Mouse (Mus musculus): Measurements from ENCODE around the gene Stxbp2.
"Not testable (repeated sequence)": the region's sequence is repeated elsewhere in the genome, so short reads cannot be mapped to it uniquely, and the experiment has no call there.

Stxbp2 gene

GRCm38 (mm10) chr8:3630647-3631477 lies at the start of gene Stxbp2:
TSS of gene Stxbp2 (plus strand) at chr8:3630955.
- in situ Hi-C loops (cut with MboI, MseI), result loop anchor here (5.0 kb wide), 1 partner anchor 1046 kb away; no protein-coding TSS in a partner anchor

GRCm38 (mm10) chr8:3581961-3582360 lies 48.8 kb upstream of the Stxbp2 start:
- in situ Hi-C loops (cut with MboI, MseI), result not testable (repeated sequence)

- in situ Hi-C loops (cut with MboI, MseI), result no loop called here
Measured at GRCm38 (mm10) chr8:3586452-3586851, 44.3 kb upstream of the Stxbp2 start.

GRCm38 (mm10) chr8:3586993-3587390 lies 43.8 kb upstream of the Stxbp2 start, which contains the start of gene Camsap3:
TSS of gene Camsap3 (plus strand) at chr8:3587293.
- in situ Hi-C loops (cut with MboI, MseI), result no loop called here

GRCm38 (mm10) chr8:3587391-3588257 lies 43.1 kb upstream of the Stxbp2 start:
- in situ Hi-C loops (cut with MboI, MseI), result no loop called here

- in situ Hi-C loops (cut with MboI, MseI), result no loop called here
Measured at GRCm38 (mm10) chr8:3588258-3588633, 42.5 kb upstream of the Stxbp2 start.

- in situ Hi-C loops (cut with MboI, MseI), result no loop called here
Measured at GRCm38 (mm10) chr8:3593470-3593869, 37.3 kb upstream of the Stxbp2 start.

GRCm38 (mm10) chr8:3594466-3594865 lies 36.3 kb upstream of the Stxbp2 start:
- in situ Hi-C loops (cut with MboI, MseI), result no loop called here

GRCm38 (mm10) chr8:3598054-3598453 lies 32.7 kb upstream of the Stxbp2 start:
- in situ Hi-C loops (cut with MboI, MseI), result no loop called here

GRCm38 (mm10) chr8:3599219-3599618 lies 31.5 kb upstream of the Stxbp2 start:
- in situ Hi-C loops (cut with MboI, MseI), result no loop called here

- in situ Hi-C loops (cut with MboI, MseI), result no loop called here
Measured at GRCm38 (mm10) chr8:3600401-3600800, 30.4 kb upstream of the Stxbp2 start.

GRCm38 (mm10) chr8:3603439-3603838 lies 27.3 kb upstream of the Stxbp2 start:
- in situ Hi-C loops (cut with MboI, MseI), result no loop called here

- in situ Hi-C loops (cut with MboI, MseI), result no loop called here
Measured at GRCm38 (mm10) chr8:3606593-3606992, 24.2 kb upstream of the Stxbp2 start.

GRCm38 (mm10) chr8:3607822-3608221 lies 22.9 kb upstream of the Stxbp2 start:
- in situ Hi-C loops (cut with MboI, MseI), result no loop called here

GRCm38 (mm10) chr8:3609046-3609815 lies 21.5 kb upstream of the Stxbp2 start:
- in situ Hi-C loops (cut with MboI, MseI), result no loop called here

GRCm38 (mm10) chr8:3609816-3610150 lies 21.0 kb upstream of the Stxbp2 start:
- in situ Hi-C loops (cut with MboI, MseI), result no loop called here

GRCm38 (mm10) chr8:3621199-3621970 lies 9.4 kb upstream of the Stxbp2 start, which contains the start of the genes Xab2 and Pet100:
TSS of gene Xab2 (minus strand) at chr8:3621316.
TSS of gene Pet100 (plus strand) at chr8:3621548.
- in situ Hi-C loops (cut with MboI, MseI), result loop anchor here (5.0 kb wide), 1 partner anchor 51 kb away; the partner anchor contains the start of gene Fcor

GRCm38 (mm10) chr8:3622119-3622518 lies 8.6 kb upstream of the Stxbp2 start:
- in situ Hi-C loops (cut with MboI, MseI), result loop anchor here (5.0 kb wide), 1 partner anchor 50 kb away; the partner anchor contains the start of gene Fcor

- in situ Hi-C loops (cut with MboI, MseI), result no loop called here
Measured at GRCm38 (mm10) chr8:3625445-3625844, 5.3 kb upstream of the Stxbp2 start, which contains the start of gene Pcp2. TSS of gene Pcp2 (minus strand) at chr8:3625545.

- in situ Hi-C loops (cut with MboI, MseI), result no loop called here
Measured at GRCm38 (mm10) chr8:3626971-3627370, 3.8 kb upstream of the Stxbp2 start.

- in situ Hi-C loops (cut with MboI, MseI), result no loop called here
Measured at GRCm38 (mm10) chr8:3628014-3628413, 2.7 kb upstream of the Stxbp2 start.
